Mouse (Mus musculus) cerebellum, postnatal 4 days (tissue): ENCODE results near the gene Bod1.

Source experiments
- DNase-seq, 2 experiments: peaks; one replicate each; pipeline ENCODE4 v3.0.0; 2022; ENCODE audit warnings: low spot score in 2 of 2, mixed read lengths in 1 of 2

Bod1 gene

DNA sequence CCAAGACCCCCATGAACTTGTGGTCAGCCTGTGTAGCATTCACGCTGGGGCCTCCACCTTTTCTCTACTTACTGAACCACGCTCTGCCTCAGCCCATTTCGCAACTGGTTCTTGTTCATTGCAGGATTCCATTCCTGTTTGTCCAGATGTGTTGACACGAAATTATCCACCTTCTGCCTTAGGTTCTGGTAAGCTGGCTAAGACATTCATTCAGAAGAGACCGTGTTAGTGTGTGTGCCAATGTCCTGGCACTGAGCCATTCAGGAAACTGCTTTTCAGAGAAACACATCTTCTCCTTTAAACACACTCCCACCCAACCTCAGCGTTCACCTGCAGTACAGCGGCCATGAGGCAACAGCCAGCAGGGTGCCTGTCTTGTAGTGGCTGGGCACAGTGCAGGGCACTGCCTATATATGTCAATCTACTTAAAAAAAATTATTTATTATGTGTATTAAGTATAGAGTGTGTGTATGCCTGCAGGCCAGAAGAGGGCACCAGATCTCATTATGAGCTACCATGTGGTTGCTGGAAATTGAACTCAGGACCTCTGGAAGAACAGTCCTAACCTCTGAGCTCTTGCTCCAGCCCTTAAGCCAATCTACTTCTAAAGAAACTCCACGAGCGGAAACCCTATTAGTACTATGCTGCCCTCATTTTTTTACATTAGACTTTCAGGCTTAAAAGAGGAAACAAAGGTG lies 2.4 kb downstream of the Bod1 start:
- no peak for DNase-seq

DNA sequence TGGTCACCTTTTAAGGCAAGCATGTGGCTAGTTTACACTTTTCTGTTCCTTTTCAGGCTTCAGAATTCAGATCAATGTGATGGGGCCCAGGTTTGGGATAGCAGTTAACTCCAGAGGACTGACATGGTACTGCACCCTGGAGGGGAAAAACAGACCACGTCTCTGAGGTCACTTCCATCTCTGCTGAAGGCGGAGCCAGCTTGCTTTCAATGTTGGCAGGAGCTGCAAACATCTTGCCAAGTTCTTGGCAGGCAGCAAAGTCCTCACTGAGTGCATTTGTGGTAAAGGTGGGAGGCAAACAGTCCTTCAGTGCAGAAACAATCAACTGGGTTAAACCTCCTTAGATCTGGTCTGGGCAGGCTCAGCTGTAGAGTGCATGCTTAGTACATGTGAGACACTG lies 7.5 kb downstream of the Bod1 start:
- no peak for DNase-seq

DNA sequence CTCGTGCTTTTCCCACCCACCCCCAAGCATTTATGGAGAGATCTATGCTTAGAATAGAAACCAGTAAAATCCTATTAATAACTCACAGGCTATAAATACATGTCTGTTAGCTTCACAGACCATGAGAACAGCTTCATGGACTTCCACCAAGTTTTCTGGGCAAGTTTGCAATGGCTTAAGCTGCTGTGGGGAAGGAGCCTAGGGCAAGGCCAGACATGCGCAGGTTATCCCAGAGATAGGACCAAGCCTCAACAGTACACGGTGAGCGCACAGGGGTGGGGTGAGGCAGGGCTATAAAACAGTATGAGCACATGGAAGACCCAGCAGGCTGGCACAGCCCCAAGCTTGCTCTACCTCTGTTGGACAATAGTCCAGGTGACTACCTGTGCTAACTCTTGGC lies 8.2 kb downstream of the Bod1 start:
- no peak for DNase-seq

DNA sequence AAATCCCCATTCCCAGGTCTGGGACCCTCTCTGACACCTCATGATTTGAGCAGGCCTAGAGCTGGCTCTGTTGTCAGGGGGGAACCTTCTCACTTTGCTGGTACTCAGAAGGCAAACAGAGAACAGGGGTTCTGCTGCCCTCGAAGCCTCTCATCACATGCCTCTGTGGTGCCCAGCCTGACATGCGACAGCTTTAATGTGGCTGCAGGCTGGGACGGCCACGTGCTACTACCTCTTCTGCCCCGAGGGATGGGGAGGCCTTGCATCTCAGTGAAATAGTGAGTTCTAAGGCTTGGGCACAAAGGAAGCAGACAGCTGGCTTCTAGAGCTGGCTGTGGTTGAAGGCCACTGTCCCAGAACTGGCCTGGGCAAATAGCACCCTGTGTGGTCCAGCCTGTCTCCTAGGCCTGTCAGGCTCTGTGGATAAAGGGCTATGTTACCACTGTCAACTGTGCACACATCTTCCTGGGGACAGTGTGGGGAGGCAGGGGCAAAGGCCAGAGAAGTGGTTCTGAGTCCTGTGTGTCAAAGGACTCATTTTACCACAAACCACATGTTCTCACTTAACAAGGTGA lies 8.7 kb downstream of the Bod1 start:
- no peak for DNase-seq

DNA sequence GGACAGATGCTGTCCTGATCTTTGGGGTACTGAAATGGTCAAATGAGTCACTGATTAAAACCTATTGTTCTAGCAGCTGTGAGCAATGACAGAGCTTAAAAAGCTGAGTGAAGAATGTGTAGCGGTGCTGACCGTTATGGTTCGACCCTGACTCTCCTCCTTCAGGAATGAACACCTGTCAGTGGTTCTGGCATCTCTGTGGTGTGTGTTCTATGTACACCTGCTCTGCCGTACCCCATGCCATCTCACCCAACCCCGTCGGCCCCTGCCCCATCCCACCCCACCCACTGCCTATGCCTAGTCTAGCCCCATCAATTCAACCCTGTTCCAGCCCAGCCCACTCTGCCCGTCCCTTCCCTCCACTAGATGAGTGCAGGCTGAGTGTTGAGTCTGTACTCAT lies 9.5 kb downstream of the Bod1 start:
- DNase-seq: no peak

DNA sequence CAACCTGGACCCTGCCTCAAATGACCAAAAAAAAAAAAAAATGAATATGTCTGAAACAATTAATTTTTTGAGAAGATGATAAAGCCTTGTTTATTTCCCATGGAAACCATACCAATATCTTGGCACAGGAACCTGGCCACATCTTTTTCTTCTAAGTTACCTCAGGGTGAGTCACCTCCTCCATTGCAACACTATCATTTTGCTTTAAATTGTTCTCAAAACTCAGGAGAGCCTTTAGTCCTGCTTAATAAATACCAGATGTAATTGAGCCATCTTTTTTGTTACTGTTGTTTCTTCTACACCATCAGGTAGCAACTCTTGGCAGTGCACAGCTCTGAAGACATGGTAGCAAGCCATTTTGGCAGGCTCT lies 13.9 kb downstream of the Bod1 start:
- no peak for DNase-seq

DNA sequence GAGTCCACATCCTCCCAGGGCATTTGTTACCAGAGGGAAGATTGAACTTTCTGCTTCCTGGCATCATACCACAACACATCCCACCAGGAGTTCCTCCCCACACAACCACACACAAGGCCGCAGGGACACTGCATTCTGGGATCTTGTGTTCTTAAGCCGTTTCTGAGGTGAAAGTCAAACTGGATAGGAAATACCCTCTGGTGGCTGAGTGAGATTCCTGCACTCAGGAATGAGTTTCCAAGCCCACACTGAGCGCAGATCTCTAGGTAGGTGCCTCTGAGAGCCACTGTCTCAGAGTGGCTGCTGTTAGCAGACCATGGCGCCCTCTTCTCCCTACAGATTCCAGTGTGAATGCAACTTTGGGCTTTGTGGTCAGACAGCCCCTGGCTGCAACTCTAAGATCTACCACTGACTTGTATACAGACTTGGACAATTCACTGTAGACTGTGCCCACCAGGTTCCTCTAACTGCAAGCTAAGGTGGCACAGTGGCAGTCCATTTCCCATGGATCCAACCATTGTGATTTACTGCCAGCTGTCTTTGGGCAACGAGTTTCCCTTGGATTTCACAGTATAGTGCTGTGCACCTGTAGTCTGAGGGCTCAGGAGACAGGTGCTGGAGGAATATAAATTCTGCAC lies 14.4 kb downstream of the Bod1 start:
- DNase-seq: no peak

DNA sequence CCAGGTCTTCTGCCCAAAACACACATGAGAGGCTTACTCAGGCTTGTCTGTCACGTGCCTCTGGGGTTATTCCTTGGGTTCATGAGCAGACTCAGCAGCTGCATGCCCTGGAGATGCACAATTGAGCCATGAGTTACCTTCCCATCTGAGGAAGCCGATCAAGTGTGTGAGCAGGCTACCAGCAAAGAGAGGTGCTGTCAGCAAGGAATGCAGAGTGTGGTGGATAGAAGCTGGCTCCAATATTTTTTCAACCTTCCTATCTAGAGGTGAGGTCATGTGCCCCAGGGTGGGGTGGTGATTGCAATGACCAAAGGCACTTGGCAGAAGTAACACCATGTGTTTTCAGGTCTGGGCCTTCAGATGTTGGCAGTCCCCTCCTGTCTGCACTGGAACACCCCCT lies 22.2 kb downstream of the Bod1 start:
- DNase-seq: no peak

DNA sequence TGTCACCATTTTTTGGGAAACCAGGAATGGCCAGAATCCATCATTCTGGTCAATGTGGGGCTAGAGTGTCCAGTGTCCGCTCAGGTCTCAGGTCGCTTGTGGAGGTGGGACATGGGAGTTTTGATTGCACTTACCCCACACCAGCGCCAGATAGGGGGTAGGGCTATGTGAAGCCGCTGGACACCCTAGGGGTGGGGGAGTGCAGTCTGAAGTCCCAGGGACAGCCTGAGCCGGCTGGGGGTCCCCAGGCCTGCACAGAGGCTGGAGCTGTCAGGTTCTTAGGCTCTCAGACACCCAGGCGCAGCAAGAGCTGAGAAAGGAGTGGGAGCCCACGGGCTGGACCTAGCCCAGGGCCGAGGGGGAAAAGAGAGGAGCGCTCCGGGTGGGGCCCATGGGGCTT lies 24.4 kb downstream of the Bod1 start:
- DNase-seq: no peak

DNA sequence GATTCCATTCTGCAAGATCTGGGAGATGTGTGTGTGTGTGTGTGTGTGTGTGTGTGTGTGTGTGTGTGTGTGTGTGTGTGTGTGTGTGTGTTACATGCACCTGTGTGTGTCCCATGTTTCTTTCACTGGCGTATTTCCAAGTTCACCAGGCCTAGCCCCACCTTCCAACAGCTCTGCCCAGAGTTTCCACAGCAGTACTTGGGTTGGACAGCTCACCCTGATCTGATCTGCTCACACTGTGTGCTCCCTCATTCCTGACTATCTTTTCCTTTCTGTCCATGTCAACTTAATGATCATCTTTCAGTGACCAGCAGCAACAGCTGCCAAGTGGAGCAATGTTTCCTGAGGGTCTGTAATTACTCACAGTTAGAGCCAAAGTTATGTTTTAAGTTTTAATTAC lies 25.1 kb downstream of the Bod1 start:
- DNase-seq: no peak

DNA sequence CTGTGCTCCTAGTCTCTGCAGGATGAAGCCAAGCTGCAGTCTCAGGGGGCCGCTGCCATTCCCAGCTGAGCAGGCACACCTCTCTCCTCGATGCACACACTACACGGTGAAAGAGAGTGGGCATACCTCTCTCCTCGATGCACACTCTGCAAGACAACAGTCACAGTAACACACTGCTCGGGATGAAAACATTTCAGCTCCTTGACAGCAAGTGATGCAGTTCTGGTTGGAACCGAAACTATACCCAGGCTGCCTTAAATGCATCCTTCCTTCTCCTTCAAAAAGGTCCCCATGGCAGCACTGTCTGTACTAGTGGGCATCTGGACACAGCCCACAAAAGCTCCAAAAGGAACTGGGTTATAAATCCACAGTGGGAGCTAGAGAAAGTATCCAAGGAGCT lies 28.6 kb downstream of the Bod1 start:
- DNase-seq: no peak

DNA sequence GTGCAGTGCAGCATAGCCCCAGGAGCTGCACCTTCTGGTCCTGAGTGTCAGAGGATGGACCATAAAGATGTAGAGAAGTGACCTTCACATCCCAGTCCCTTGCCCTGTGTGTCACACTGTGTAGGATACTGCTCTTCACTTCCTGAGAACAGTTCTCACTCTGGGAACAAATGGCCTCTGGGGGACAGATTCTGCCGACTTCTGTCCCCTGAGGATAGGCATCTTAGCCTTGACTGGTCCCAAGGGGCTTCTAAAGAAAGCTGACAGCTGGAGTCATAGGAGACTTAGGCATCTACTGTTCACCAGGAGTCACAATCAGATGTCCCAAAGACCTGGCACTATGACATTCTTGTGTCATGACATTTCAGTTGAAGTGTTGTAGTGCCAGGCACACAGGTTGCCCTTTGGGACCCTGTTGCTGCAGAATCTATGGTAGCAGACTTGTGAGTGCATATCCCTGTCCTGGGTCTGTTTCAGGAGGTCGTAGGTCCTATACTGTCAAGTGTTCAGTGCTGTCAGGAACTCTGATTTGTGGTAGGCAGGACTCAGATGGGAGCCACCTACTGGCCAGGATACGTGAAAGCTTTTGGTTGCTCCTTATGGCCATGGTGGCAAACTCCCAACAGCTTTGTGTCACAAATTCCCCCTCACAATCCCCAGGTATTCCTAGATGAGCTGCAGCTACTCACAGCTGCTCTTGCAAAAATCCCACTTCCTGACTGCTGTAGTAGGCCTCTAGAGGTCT lies 30.4 kb downstream of the Bod1 start:
- no peak for DNase-seq

DNA sequence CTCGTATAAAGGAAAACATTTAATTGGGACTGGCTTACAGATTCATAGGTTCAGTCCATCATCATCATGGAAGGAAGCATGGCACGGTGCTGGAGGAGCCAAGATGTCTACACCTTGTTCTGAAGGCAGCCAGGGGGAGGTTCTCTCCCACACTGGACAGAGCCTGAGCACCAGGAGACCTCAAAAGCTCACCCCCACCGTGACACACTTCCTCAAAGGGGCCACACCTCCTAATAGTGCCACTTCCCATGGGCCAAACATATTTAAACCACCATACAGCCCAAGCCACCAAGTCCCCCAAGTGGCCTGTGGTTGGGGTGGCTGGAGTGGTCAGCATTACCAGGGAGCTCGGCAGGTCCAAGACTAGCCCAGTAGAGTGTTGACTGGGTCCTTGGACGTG lies 31.5 kb downstream of the Bod1 start:
- no peak for DNase-seq

DNA sequence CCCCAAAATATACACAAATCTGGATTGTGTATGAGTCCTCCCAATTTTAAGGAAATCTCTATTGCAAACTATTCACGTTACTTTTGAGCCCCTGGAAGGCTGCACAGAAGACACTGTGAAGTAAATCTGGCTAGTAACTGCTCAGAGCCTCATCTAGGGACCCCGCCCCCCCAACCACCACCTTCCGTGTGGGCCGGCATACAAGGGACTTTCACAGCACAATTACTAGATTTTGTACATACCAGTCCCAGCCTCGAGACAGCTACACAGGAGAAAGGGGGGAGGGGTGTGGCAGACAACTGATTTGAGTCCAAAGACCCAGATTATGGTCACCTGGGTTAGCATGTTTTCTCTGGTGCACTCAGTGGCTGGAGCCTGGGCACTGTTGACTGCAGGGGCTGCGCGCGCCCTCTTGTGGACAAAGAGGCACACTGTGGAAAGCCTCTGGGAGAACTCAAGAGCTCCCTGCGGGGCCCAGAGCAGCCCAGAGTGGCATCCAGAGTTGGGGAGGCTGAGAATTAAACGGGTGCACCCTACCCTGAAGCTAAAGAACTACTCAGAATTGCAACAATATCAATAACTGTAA lies 33.8 kb downstream of the Bod1 start:
- peak; percentile 49 to 66 for DNase-seq

DNA sequence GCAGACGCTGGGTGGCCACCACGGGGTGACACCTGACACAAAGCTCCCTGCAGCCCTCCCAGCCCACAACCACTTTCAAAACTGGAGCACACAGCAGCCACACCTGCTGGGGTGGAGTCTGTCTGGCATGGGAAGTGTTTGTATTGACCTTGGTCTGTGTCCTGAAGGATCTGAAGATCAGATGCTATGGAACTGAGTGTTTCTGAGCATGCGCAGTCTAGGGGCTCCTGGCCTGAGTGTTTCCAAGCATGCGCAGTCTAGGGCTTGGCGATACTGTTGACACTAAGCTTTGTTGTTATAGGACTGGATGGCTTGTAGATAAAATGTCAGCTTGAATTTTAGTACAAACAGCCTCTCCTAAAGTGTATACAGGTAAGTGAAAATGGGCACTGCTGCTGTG lies 43.0 kb downstream of the Bod1 start:
- DNase-seq: no peak

DNA sequence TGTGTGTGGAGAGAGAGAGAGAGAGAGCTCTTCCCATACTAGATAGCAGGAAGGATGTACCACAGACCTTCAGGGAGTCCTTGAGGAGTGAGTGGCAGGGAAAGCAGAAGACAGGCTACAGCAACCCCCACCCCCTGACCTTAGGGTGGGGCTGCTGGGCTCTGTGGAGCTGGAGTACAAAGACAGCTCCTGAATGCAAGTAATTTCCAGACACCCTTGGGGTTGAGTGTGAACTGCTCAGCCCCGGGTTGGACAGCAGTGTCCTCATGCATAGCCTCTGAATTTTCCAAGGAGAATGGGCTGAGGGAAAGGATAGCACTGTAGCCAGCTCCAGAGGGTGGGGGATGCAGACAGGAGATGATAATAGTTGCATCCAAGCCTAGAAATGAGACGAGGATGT lies 50.9 kb downstream of the Bod1 start:
- no peak for DNase-seq

DNA sequence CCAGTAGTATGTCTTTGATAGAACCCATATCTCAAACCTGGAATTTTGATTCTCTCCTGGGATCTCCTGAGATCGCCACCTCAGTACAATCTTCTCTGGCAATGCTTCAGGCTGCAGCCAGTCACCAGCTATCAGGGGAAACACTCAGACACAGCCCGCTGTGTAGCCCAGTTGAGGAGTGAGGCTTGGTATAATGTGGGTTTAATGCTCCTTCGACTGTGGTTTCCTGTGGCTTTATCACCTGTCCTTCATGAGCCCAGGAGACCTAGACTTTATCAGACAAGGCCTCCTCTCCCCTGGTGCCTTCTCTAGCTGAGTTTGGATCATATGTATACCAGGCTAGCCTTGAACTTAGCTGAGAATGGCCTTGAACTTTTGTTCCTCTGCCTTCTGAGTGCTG lies 53.9 kb downstream of the Bod1 start:
- no peak for DNase-seq

DNA sequence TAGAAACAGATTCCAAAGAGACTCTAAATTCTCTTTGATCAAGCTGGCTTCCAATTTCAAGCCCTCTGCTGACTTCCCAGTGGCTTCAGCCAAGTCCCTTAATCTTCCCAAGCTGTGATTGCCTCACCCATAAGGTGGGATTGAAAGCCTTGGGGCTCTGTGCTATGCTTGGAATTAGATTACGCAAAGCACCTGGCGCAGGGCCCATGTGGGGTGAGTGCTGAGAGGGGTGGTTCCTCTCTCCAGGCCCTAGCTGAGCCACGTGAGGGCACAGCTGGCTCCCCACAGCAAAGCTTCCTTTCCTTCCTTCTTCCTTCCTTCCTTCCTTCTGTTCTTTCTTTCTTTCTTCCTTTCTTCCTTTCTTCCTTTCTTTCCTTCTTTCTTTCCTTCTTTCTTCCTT lies 54.4 kb downstream of the Bod1 start:
- no peak for DNase-seq

DNA sequence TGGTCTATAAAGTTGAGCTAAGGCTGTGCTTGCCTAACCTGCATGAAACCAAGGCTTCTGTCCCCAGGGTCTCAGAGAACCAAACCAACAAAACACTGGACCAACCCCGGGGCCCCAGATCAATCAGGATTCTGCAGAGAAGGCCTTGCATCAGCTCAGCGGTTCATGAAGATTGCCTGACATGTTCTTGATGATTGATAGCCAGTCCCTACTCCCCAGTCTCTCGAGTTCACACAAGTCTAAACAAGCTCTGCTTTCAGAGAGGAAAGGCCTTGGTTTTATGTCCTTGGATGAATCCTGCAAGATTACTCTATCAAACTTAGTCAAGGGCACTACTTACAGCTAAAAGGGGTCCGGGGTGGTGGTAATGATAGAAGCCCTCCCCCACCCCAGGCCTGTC lies 55.0 kb downstream of the Bod1 start:
- no peak for DNase-seq
